Mouse (Mus musculus) cerebellum, adult 8-10 months (tissue): Measurements from ENCODE around the gene Rin3.

Source experiments
- DNase-seq: peaks from one replicate; pipeline ENCODE4 v3.0.0; 2022

Rin3 gene

GRCm38 (mm10) chr12:102384819-102385218 is 102.0 kb downstream of the Rin3 start:
- peak; percentile 46 for DNase-seq

GRCm38 (mm10) chr12:102387219-102387917 is 104.5 kb downstream of the Rin3 start:
- peak; percentile 85 for DNase-seq

- DNase-seq, result no peak
Measured at GRCm38 (mm10) chr12:102390042-102390441, 107.2 kb downstream of the Rin3 start.

- DNase-seq, result no peak
Measured at GRCm38 (mm10) chr12:102391109-102391508, 108.3 kb downstream of the Rin3 start.

- DNase-seq, result no peak
Measured at GRCm38 (mm10) chr12:102391982-102392381, 109.1 kb downstream of the Rin3 start.

- DNase-seq, result no peak
Measured at GRCm38 (mm10) chr12:102394496-102394895, 111.6 kb downstream of the Rin3 start.

- DNase-seq, result no peak
Measured at GRCm38 (mm10) chr12:102395537-102395936, 112.7 kb downstream of the Rin3 start.

- DNase-seq, result no peak
Measured at GRCm38 (mm10) chr12:102395998-102396991, 113.4 kb downstream of the Rin3 start.

GRCm38 (mm10) chr12:102398588-102398987 is 115.7 kb downstream of the Rin3 start:
- no peak for DNase-seq

- no peak for DNase-seq
Measured at GRCm38 (mm10) chr12:102413171-102413570, 130.3 kb downstream of the Rin3 start.

GRCm38 (mm10) chr12:102414686-102415085 is 131.8 kb downstream of the Rin3 start:
- DNase-seq, result no peak

- no peak for DNase-seq
Measured at GRCm38 (mm10) chr12:102416391-102416837, 133.6 kb downstream of the Rin3 start.

- no peak for DNase-seq
Measured at GRCm38 (mm10) chr12:102416955-102417510, 134.2 kb downstream of the Rin3 start.

- no peak for DNase-seq
Measured at GRCm38 (mm10) chr12:102417701-102418100, 134.9 kb downstream of the Rin3 start.

- no peak for DNase-seq
Measured at GRCm38 (mm10) chr12:102419544-102419943, 136.7 kb downstream of the Rin3 start.

- DNase-seq, result no peak
Measured at GRCm38 (mm10) chr12:102420168-102420890, 137.5 kb downstream of the Rin3 start.

GRCm38 (mm10) chr12:102422065-102422464 is 139.2 kb downstream of the Rin3 start:
- no peak for DNase-seq

- no peak for DNase-seq
Measured at GRCm38 (mm10) chr12:102422623-102423320, 139.9 kb downstream of the Rin3 start.

- no peak for DNase-seq
Measured at GRCm38 (mm10) chr12:102423625-102424024, 140.8 kb downstream of the Rin3 start.

- DNase-seq, result no peak
Measured at GRCm38 (mm10) chr12:102424456-102424855, 141.6 kb downstream of the Rin3 start.

GRCm38 (mm10) chr12:102425048-102425578 is 142.3 kb downstream of the Rin3 start:
- no peak for DNase-seq

- DNase-seq, result no peak
Measured at GRCm38 (mm10) chr12:102426285-102426684, 143.4 kb downstream of the Rin3 start.
